Mouse (Mus musculus): ENCODE measurements around the gene Mylk.

DNA sequence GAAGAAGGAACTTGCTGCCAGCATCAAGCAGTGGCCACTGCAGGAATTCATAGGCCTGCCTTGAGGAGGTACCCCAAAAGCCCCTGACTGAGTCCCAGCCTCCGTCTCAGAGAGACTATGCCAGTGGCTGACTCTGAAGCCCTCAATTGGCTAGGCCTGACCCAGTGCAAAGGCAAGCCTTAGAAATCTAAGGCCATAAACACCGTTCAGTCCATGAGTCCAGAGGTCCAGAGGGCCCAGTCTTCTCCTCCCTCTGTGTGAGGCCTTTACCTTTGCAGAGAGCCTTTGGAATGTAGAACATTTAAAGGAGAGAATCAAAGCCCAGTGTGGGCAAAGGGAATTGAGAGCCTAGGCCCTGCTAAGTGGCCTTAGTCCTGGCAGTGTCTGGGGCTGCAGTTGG, 193.2 kb downstream of the Mylk start:
- TF ChIP-seq TAL1 (IDR thresholded peaks at IDR 0.05; ENCODE audit: low read length) (no peak), GATA1 (IDR thresholded peaks at IDR 0.05; ENCODE audit: low read length) (no peak)

Measured in erythroblast, embryonic 14.5 days (primary cell).